Mouse (Mus musculus) lung, embryonic 16.5 days (tissue): Measurements from ENCODE around the gene Olfr906. TPM values are rescaled to one million over a fixed set of nuclear protein-coding genes. Genes with fewer than 3 reads are reported as not detected.

Source experiments
- ATAC-seq: fragments of 200-750 bp; cut with Nextera tagmentation; 2 replicates; pipeline ENCODE4 v1.8.0; 2017; ENCODE audit warnings: low read depth, mild to moderate bottlenecking, moderate library complexity
- H3K27ac ChIP-seq: fragments of 300-500 bp; sonication (generic); 2 replicates; pipeline ENCODE4 v1.5.1; 2014; ENCODE audit warnings: mild to moderate bottlenecking, control low read depth, low read length
- H3K27me3 ChIP-seq: fragments of 300-500 bp; sonication (generic); 2 replicates; pipeline ENCODE4 v1.6.1; 2014; ENCODE audit warnings: low read depth, low read length, mixed read lengths; ENCODE audit not compliant: control insufficient read depth, insufficient read depth
- H3K36me3 ChIP-seq: fragments of 300-500 bp; sonication (generic); 2 replicates; pipeline ENCODE4 v1.6.1; 2014; ENCODE audit warnings: low read length; ENCODE audit not compliant: control insufficient read depth, insufficient read depth
- H3K4me1 ChIP-seq: fragments of 300-500 bp; sonication (generic); replicated peaks from 2 replicates; pipeline ENCODE4 v1.6.1; 2014; ENCODE audit warnings: low read length, mixed read lengths; ENCODE audit not compliant: control insufficient read depth, insufficient read depth
- H3K4me2 ChIP-seq: fragments of 300-500 bp; sonication (generic); 2 replicates; pipeline ENCODE4 v1.6.1; 2014; ENCODE audit warnings: low read depth, low read length, control low read depth
- H3K4me3 ChIP-seq: fragments of 300-500 bp; sonication (generic); 2 replicates; pipeline ENCODE4 v1.5.1; 2014; ENCODE audit warnings: mild to moderate bottlenecking, low read length, control low read depth
- H3K9ac ChIP-seq: fragments of 300-500 bp; sonication (generic); 2 replicates; pipeline ENCODE4 v1.6.1; 2014; ENCODE audit warnings: low read length, control low read depth
- H3K9me3 ChIP-seq: fragments of 300-500 bp; sonication (generic); 2 replicates; pipeline ENCODE4 v1.6.1; 2016; ENCODE audit warnings: low read length; ENCODE audit not compliant: control insufficient read depth
- WGBS: fragments of 180-500 bp; shearing (Covaris S2); extraction: QIAGEN DNeasy Blood & Tissue Kit; methylation state at CpG from one replicate; pipeline ENCODE4 v1.1.7; 2014; 5-methylcytosine and 5-hydroxymethylcytosine counted together
- polyA plus RNA-seq: library from polyadenylated mRNA; unstranded; fragments of >200 nt; fragmentation: Nextera tagmentation; extraction: Ambion mirVana; gene quantifications from 2 replicates; pipeline ENCODE4 v1.2.1, GENCODE M21; 2015

Gene Olfr906
- polyA plus RNA-seq: not detected in 2 replicates

DNA sequence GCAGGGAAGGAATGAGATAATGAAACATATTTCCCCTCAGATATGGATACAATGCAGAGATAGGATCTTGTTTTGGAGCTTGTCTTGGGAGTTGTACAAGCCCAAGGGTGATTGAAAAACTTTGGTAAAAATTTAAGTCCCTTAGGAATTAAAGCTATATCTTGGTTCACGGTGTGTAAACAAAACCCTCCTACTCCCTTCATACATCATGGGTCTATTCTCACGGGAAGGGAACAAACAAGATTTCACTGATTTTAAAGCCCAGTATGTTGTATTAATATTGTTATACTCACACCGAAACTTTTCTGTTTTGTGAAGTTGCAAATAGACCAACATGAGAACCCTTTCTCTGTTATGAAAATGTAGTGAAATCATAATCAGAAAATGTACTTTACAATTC, at the start of gene Olfr906:
TSS of gene Olfr906 (plus strand) at position 301 of the 400 bp plus-strand sequence.
- no peak for ATAC-seq
- no peaks in the 10 kb centered on the region for H3K36me3 ChIP-seq
- no peaks in the 10 kb centered on the region for H3K27me3 ChIP-seq
- WGBS: 68% methylated on average over 3 of the region's 3 CpGs
- no peak within 1 kb of the TSS for H3K9ac ChIP-seq
- H3K27ac ChIP-seq: no peak within 1 kb of the TSS
- H3K4me2 ChIP-seq: no peak within 1 kb of the TSS
- H3K4me1 ChIP-seq: no peaks in the 10 kb centered on the region
- H3K9me3 ChIP-seq: no peaks in the 10 kb centered on the region
- H3K4me3 ChIP-seq: no peak within 1 kb of the TSS

DNA sequence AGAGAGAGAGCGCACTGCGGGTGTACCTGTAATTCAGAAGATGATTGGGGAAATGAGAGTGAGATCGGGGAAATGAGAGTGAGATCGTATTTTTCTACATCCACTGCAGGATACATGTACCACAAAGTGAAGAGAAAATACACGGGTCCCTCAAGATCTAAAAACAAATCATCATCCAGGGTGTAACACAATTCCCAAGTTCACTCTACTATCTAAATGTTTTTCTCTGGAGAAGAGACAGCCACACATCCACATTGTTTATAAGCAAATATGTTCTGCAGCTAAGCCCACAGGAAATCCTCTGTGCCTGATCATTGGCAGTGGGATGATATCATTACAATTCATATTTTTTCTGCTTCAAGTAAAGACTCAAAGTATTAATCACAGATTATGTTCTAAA, 39.5 kb upstream of the Olfr906 start, which contains the start of gene Olfr902:
TSS of gene Olfr902 (plus strand) at position 301 of the 400 bp plus-strand sequence.
- ATAC-seq: no peak
- WGBS: 83% methylated on average over 5 of the region's 5 CpGs
- Histone ChIP-seq H3K9ac (no peak within 1 kb of the TSS), H3K4me3 (no peak within 1 kb of the TSS), H3K36me3 (no peaks in the 10 kb centered on the region), H3K4me1 (no peaks in the 10 kb centered on the region), H3K27me3 (no peaks in the 10 kb centered on the region), H3K4me2 (no peak within 1 kb of the TSS), H3K9me3 (no peaks in the 10 kb centered on the region), H3K27ac (no peak within 1 kb of the TSS)

DNA sequence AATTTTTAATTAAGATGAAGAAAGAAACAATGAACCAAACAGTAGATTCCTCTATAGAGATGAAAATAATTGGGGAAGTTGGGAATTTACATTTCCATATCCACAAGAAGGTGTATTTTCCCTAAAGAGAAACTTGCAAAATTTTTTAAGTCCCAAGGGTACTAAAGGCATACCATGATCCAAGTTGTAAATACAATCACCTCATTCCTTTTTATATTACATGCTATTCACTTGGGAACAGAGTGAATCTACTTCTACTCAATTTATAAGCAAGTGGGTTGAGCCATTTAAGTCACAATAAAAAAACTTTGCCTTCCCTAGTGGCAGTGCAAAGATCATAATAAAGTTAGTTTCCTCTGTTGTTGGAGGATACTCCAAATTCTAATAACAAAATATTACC, 24.0 kb upstream of the Olfr906 start, which contains the start of gene Olfr904:
TSS of gene Olfr904 (plus strand) at position 301 of the 400 bp plus-strand sequence.
- no peaks in the 10 kb centered on the region for H3K9me3 ChIP-seq
- H3K27ac ChIP-seq: no peak within 1 kb of the TSS
- H3K4me3 ChIP-seq: no peak within 1 kb of the TSS
- no peak within 1 kb of the TSS for H3K9ac ChIP-seq
- ATAC-seq: no peak
- no peaks in the 10 kb centered on the region for H3K36me3 ChIP-seq
- no peak within 1 kb of the TSS for H3K4me2 ChIP-seq
- H3K27me3 ChIP-seq: no peaks in the 10 kb centered on the region
- H3K4me1 ChIP-seq: no peaks in the 10 kb centered on the region

DNA sequence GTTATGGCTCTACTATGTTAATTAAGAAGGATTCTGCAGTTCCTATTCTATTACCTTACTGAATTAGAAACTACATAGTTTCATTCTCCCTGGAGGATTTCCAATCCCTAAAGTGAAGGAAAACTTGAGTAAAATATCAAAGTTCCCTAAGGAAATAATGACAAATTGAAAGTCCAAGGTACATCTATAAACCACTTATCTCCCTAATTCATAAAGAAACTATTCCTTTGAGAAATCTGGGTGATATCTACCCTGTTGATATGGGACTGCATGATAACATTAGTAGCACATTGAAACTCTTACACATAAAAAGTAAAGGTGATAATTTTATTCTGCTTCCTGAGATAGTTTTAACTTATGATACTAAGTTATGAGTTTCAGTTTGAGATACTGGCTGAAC, 16.1 kb upstream of the Olfr906 start, which contains the start of gene Olfr905:
TSS of gene Olfr905 (plus strand) at position 301 of the 400 bp plus-strand sequence.
- Histone ChIP-seq H3K36me3 (no peaks in the 10 kb centered on the region), H3K27ac (no peak within 1 kb of the TSS), H3K4me3 (no peak within 1 kb of the TSS), H3K4me2 (no peak within 1 kb of the TSS), H3K9me3 (no peaks in the 10 kb centered on the region), H3K27me3 (no peaks in the 10 kb centered on the region), H3K4me1 (no peaks in the 10 kb centered on the region), H3K9ac (no peak within 1 kb of the TSS)
- ATAC-seq: no peak

DNA sequence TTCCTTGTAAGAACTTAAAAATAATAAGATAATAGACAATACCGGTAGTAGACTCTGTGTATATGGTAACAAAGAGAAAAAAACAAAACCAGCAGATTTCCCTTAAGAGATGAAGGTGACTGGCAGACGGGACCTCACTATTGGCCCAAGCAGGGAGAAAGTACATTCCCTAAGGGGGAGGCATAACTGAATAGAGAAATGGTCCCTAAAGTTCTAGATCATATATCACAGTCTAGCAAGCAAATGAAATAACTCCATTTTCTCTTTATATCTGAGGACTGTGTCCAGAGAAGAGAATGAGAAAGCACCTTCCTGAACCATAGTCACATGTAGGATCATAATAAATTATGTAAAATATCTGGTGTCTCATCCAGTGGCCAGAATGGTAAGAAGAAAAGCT, 8.6 kb downstream of the Olfr906 start, which contains the start of gene Olfr907:
TSS of gene Olfr907 (plus strand) at position 301 of the 400 bp plus-strand sequence.
- WGBS: 69% methylated on average over 2 of the region's 2 CpGs
- no peaks in the 10 kb centered on the region for H3K27me3 ChIP-seq
- no peaks in the 10 kb centered on the region for H3K4me1 ChIP-seq
- no peak within 1 kb of the TSS for H3K27ac ChIP-seq
- no peak within 1 kb of the TSS for H3K4me3 ChIP-seq
- no peak for ATAC-seq
- no peaks in the 10 kb centered on the region for H3K9me3 ChIP-seq
- H3K4me2 ChIP-seq: no peak within 1 kb of the TSS
- no peaks in the 10 kb centered on the region for H3K36me3 ChIP-seq
- H3K9ac ChIP-seq: no peak within 1 kb of the TSS

DNA sequence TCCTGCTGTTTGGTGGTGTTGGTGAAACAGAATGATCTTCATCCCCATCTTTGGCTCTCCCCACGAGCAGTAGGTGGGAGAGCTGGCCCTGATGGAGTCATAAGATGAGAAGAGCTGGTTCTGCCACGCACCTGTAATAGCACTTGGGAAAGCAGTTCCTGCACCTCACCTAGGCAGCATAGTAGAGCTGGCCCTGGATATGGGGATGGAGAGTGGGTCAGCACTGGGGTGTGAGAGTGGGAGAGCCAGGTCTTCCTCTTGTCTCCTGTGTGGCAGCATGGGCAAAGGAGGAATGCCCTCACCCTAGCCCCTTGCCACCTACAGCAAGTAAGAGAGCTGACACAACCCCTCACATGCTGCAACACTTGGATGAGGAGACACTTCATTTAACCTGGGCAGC, 25.5 kb downstream of the Olfr906 start:
- H3K36me3 ChIP-seq: no peaks in the 10 kb centered on the region
- 66% methylated on average over 2 of the region's 2 CpGs for WGBS
- H3K9ac ChIP-seq: no peak overlapping the region
- no peaks in the 10 kb centered on the region for H3K9me3 ChIP-seq
- H3K27me3 ChIP-seq: no peaks in the 10 kb centered on the region
- no peak overlapping the region for H3K4me2 ChIP-seq
- no peak overlapping the region for H3K27ac ChIP-seq
- H3K4me1 ChIP-seq: no peaks in the 10 kb centered on the region
- no peak overlapping the region for H3K4me3 ChIP-seq
- no peak for ATAC-seq

DNA sequence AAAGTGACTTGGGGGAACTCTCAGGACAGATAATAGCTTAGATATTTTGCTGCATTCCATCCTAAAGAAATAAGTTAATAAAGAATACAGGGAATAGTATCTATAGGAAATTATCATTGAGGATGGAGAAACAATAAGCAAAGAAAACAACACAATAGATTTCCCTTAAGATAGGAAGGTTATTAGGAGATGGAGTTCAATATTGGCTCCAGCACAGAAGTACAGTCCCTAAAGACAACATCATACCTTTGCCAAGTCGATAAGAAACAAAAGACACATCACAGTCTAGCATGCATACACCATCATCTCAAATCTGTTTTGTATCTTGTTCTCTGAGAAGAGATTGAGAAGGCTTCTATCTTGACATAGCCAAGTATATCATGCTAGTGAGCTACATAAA, 34.4 kb downstream of the Olfr906 start, which contains the start of gene Olfr911-ps1:
TSS of gene Olfr911-ps1 (plus strand) at position 301 of the 400 bp plus-strand sequence.
- Histone ChIP-seq H3K4me3 (no peak within 1 kb of the TSS), H3K9ac (no peak within 1 kb of the TSS), H3K4me1 (no peaks in the 10 kb centered on the region), H3K27me3 (no peaks in the 10 kb centered on the region), H3K4me2 (no peak within 1 kb of the TSS), H3K36me3 (no peaks in the 10 kb centered on the region), H3K27ac (no peak within 1 kb of the TSS), H3K9me3 (no peaks in the 10 kb centered on the region)
- ATAC-seq: no peak
- WGBS: 53% methylated on average over 1 of the region's 1 CpGs

DNA sequence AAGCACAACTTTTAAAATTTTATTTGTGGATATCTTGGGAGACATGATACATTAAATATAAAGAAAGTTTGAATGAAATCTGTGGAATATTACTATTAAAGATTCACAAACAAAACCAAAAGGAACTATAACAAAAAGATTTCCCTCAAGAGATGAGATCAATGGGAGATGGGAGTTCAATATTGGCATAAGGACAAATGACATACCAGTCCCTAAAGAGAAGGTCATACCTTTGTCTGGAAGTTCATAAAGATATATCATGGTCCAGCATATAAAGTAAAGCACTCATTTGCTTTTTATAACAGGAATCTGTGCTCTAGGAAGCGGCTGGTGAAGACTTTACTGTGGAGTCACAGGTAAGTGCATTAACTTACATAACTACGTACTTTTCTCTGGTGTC, 50.7 kb downstream of the Olfr906 start, which contains the start of gene Olfr910:
TSS of gene Olfr910 (plus strand) at position 301 of the 400 bp plus-strand sequence.
- H3K4me1 ChIP-seq: no peaks in the 10 kb centered on the region
- 86% methylated on average over 2 of the region's 2 CpGs for WGBS
- ATAC-seq: no peak
- H3K27me3 ChIP-seq: no peaks in the 10 kb centered on the region
- no peaks in the 10 kb centered on the region for H3K9me3 ChIP-seq
- H3K4me3 ChIP-seq: no peak within 1 kb of the TSS
- no peak within 1 kb of the TSS for H3K4me2 ChIP-seq
- no peaks in the 10 kb centered on the region for H3K36me3 ChIP-seq
- H3K9ac ChIP-seq: no peak within 1 kb of the TSS
- no peak within 1 kb of the TSS for H3K27ac ChIP-seq
